Mouse (Mus musculus): ENCODE data around the gene Mas1. TPM values are rescaled to one million over a fixed set of nuclear protein-coding genes. Genes with fewer than 3 reads are reported as not detected.

The Mas1 gene
- polyA plus RNA-seq, 1 experiment, result 35.7 TPM

- no peaks in the 10 kb centered on the region for H3K4me1 ChIP-seq (ENCODE audit: control insufficient read depth, insufficient read depth, low read length)
- no peak overlapping the region for H3K27ac ChIP-seq (ENCODE audit: insufficient read depth, low read length)
- TF ChIP-seq CTCF (IDR thresholded peaks at IDR 0.05; ENCODE audit: extremely low read depth, insufficient read depth, low read length), result no peak
- TF ChIP-seq POLR2A (IDR thresholded peaks at IDR 0.05; ENCODE audit: extremely low read depth, insufficient read depth, low read length), result no peak
- no peak overlapping the region for H3K4me3 ChIP-seq (ENCODE audit: insufficient read depth, low read length)
Observed at GRCm38 (mm10) chr17:12808851-12809250, 59.1 kb downstream of the Mas1 start.

GRCm38 (mm10) chr17:12804584-12805445 is 63.1 kb downstream of the Mas1 start:
- Histone ChIP-seq H3K4me3 (ENCODE audit: insufficient read depth, low read length) (no peak overlapping the region), H3K27ac (ENCODE audit: insufficient read depth, low read length) (no peak overlapping the region), H3K4me1 (ENCODE audit: control insufficient read depth, insufficient read depth, low read length) (no peaks in the 10 kb centered on the region)
- TF ChIP-seq CTCF (IDR thresholded peaks at IDR 0.05; ENCODE audit: extremely low read depth, insufficient read depth, low read length) (no peak), POLR2A (IDR thresholded peaks at IDR 0.05; ENCODE audit: extremely low read depth, insufficient read depth, low read length) (no peak)

GRCm38 (mm10) chr17:12801861-12802540 is 65.9 kb downstream of the Mas1 start:
- Histone ChIP-seq H3K27ac (ENCODE audit: insufficient read depth, low read length) (no peak overlapping the region), H3K4me3 (ENCODE audit: insufficient read depth, low read length) (no peak overlapping the region), H3K4me1 (ENCODE audit: control insufficient read depth, insufficient read depth, low read length) (no peaks in the 10 kb centered on the region)
- TF ChIP-seq POLR2A (IDR thresholded peaks at IDR 0.05; ENCODE audit: extremely low read depth, insufficient read depth, low read length), result no peak

- Histone ChIP-seq H3K27ac (ENCODE audit: insufficient read depth, low read length) (no peak overlapping the region), H3K4me3 (ENCODE audit: insufficient read depth, low read length) (no peak overlapping the region), H3K4me1 (ENCODE audit: control insufficient read depth, insufficient read depth, low read length) (no peaks in the 10 kb centered on the region)
- TF ChIP-seq POLR2A (IDR thresholded peaks at IDR 0.05; ENCODE audit: extremely low read depth, insufficient read depth, low read length), result no peak
Observed at GRCm38 (mm10) chr17:12799368-12800275, 68.3 kb downstream of the Mas1 start.

- TF ChIP-seq POLR2A (IDR thresholded peaks at IDR 0.05; ENCODE audit: extremely low read depth, insufficient read depth, low read length) (no peak), CTCF (IDR thresholded peaks at IDR 0.05; ENCODE audit: extremely low read depth, insufficient read depth, low read length) (no peak)
- H3K4me3 ChIP-seq (ENCODE audit: insufficient read depth, low read length), result no peak overlapping the region
- no peaks in the 10 kb centered on the region for H3K4me1 ChIP-seq (ENCODE audit: control insufficient read depth, insufficient read depth, low read length)
- no peak overlapping the region for H3K27ac ChIP-seq (ENCODE audit: insufficient read depth, low read length)
Observed at GRCm38 (mm10) chr17:12798571-12798970, 69.4 kb downstream of the Mas1 start.

GRCm38 (mm10) chr17:12797427-12798029 is 70.4 kb downstream of the Mas1 start:
- Histone ChIP-seq H3K4me1 (ENCODE audit: control insufficient read depth, insufficient read depth, low read length) (no peaks in the 10 kb centered on the region), H3K27ac (ENCODE audit: insufficient read depth, low read length) (no peak overlapping the region), H3K4me3 (ENCODE audit: insufficient read depth, low read length) (no peak overlapping the region)
- TF ChIP-seq CTCF (IDR thresholded peaks at IDR 0.05; ENCODE audit: extremely low read depth, insufficient read depth, low read length), result no peak
- no peak for TF ChIP-seq POLR2A (IDR thresholded peaks at IDR 0.05; ENCODE audit: extremely low read depth, insufficient read depth, low read length)

- TF ChIP-seq CTCF (IDR thresholded peaks at IDR 0.05; ENCODE audit: extremely low read depth, insufficient read depth, low read length), result no peak
- no peak for TF ChIP-seq POLR2A (IDR thresholded peaks at IDR 0.05; ENCODE audit: extremely low read depth, insufficient read depth, low read length)
- Histone ChIP-seq H3K4me3 (ENCODE audit: insufficient read depth, low read length) (no peak overlapping the region), H3K4me1 (ENCODE audit: control insufficient read depth, insufficient read depth, low read length) (no peaks in the 10 kb centered on the region)
Observed at GRCm38 (mm10) chr17:12796633-12797032, 71.3 kb downstream of the Mas1 start.

GRCm38 (mm10) chr17:12793660-12794406 is 74.1 kb downstream of the Mas1 start:
- TF ChIP-seq CTCF (IDR thresholded peaks at IDR 0.05; ENCODE audit: extremely low read depth, insufficient read depth, low read length) (no peak), POLR2A (IDR thresholded peaks at IDR 0.05; ENCODE audit: extremely low read depth, insufficient read depth, low read length) (no peak)
- no peaks in the 10 kb centered on the region for H3K4me1 ChIP-seq (ENCODE audit: control insufficient read depth, insufficient read depth, low read length)
- H3K4me3 ChIP-seq (ENCODE audit: insufficient read depth, low read length), result no peak overlapping the region
- no peak overlapping the region for H3K27ac ChIP-seq (ENCODE audit: insufficient read depth, low read length)

More at GRCm38 (mm10) chr17:12796633-12797032, 71.3 kb downstream of the Mas1 start:
- H3K27ac ChIP-seq (ENCODE audit: insufficient read depth, low read length), result no peak overlapping the region

Measured in cortical plate, adult 2 months (tissue).